Mouse (Mus musculus) bone marrow, adult 2 months (tissue): Measurements from ENCODE around the gene Gmcl1. TPM values are rescaled to one million over a fixed set of nuclear protein-coding genes. Genes with fewer than 3 reads are reported as not detected.

Experiments used
- H3K27ac ChIP-seq: fragments of 200-500 bp; 2 replicates; pipeline ENCODE4 v1.5.1; 2012; ENCODE audit warnings: low read depth, mild to moderate bottlenecking, control low read depth, inconsistent platforms, low read length; ENCODE audit not compliant: control insufficient read depth, poor library complexity, insufficient read depth
- H3K4me1 ChIP-seq: fragments of 200-500 bp; 2 replicates; pipeline ENCODE4 v1.6.1; 2011; ENCODE audit warnings: low read length; ENCODE audit not compliant: control insufficient read depth, insufficient read depth
- H3K4me3 ChIP-seq: fragments of 200-500 bp; replicated peaks from 2 replicates; pipeline ENCODE3; 2011; ENCODE audit warnings: mild to moderate bottlenecking, low read depth, low read length, control low read depth; ENCODE audit not compliant: control insufficient read depth
- CTCF ChIP-seq: fragments of 200-500 bp; IDR thresholded peaks from 2 replicates; pipeline ENCODE4 v1.5.1; 2011; ENCODE audit warnings: low read length, control low read depth; ENCODE audit not compliant: control insufficient read depth, insufficient read depth
- POLR2A ChIP-seq: fragments of 200-500 bp; IDR thresholded peaks from 2 replicates; pipeline ENCODE4 v1.6.1; 2011; ENCODE audit warnings: low read depth, mild to moderate bottlenecking, control low read depth, low read length, borderline replicate concordance; ENCODE audit not compliant: control insufficient read depth
- WGBS: fragments of 180-500 bp; shearing (Covaris S2); methylation state at CpG from one replicate; pipeline ENCODE4 v1.1.7; 2018; 5-methylcytosine and 5-hydroxymethylcytosine counted together
- polyA plus RNA-seq: library from polyadenylated mRNA; stranded (reverse); fragments of >200 nt; gene quantifications from 2 replicates; pipeline ENCODE4 v1.2.4, GENCODE M21; 2011; ENCODE audit warnings: low replicate concordance; ENCODE audit not compliant: missing spikeins, insufficient read depth, insufficient read length

Gmcl1 gene
- 5.0 and 7.3 TPM in 2 replicates for polyA plus RNA-seq

DNA sequence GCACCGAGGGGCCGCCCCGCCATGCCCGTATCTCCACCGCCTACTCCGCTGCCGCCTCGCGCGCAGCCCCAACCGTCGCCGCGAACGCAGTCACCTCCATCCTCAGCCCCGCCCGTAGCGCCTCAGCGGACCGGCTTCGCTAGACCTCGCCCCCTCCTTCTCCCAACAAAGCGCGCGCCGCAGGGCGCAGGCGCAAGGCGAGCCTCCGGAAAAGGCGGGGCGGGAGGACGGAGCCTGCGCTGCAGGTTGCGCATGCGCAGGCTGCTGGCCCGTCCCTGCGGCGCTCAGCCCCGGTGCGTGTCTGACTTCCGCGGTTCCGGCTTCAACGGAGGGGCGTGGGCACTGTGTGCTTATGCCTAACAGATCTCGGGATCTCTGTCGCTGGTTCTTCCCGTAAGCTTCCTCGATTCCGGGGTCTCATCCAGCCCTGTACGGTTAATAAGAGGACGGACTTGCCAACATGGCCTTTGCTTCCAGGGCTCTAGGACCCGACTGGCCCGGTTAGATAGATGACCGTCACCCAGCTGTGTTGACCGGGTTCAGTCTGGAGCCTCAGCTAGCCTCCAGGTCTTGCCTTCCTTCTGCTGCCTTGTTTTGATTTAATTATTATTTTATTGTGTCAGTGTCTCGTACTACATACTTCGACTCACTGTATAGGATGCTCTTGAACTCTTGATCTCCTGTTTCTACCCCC lies at the start of gene Gmcl1:
TSS of gene Gmcl1 (minus strand) at position 201 of the 694 bp plus-strand sequence.
- TF ChIP-seq POLR2A (peak; percentile 73; the same call in 1 of the 2 replicates), CTCF (no peak)
- Histone ChIP-seq H3K4me3 (peak within 1 kb of the TSS; percentile 85), H3K27ac (peak within 1 kb of the TSS; percentile 79), H3K4me1 (no peaks in the 10 kb centered on the region; the same call in 1 of the 2 replicates)
- WGBS = under 1% methylated on average over 58 of the region's 59 CpGs

DNA sequence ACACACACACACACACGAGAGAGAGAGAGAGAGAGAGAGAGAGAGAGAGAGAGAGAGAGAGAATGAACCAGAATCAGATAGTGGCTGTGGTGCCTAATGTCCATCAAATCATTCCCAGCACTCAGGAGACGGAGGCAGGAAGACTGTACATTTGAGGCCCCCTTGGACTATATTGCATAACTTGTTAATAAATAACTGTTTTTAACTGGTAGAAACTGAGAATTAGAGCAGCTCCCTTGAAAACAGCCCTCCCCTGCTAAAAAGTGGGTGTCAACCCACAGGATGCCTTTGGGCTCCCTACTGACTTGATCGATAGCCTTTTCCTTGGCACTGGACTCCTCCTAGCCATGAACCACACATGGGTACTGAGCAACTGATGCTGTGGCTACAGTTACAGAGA lies 49.2 kb upstream of the Gmcl1 start:
- Histone ChIP-seq H3K27ac (no peak overlapping the region), H3K4me3 (no peak overlapping the region), H3K4me1 (no peaks in the 10 kb centered on the region)
- WGBS = 74% methylated on average over 3 of the region's 3 CpGs
- TF ChIP-seq POLR2A (no peak), CTCF (no peak)

DNA sequence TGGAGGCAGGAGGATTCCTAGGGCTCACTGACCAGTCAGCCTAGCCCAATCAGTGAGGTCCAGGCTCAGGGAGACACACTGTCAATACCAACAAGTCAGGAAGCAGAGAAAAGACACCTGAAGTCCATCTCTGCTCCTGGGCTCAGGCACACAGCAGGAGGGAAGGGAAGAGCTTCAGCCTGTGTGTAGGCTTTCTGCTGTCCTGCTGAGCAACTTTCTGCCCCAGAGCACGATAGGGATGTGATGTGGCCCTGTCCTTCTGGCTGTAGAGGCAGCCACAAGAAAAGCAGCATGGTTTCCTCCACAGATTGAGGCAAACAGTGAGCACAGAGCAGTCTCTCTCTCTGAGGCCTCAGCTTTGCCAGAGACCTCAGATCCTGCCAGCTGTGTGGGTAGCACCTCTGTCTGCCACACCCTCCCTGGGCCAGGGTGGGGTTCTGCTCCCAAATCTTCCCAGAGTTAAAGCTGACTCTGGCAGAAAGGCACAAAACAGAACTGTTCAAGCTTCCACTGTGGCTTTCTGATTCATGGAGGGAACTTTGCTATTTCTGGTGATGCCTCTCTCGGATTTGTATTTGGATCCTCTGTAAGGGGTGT lies 48.3 kb upstream of the Gmcl1 start:
- H3K27ac ChIP-seq = no peak overlapping the region
- H3K4me1 ChIP-seq = no peaks in the 10 kb centered on the region
- TF ChIP-seq POLR2A = no peak
- TF ChIP-seq CTCF = no peak
- no peak overlapping the region for H3K4me3 ChIP-seq
- 69% methylated on average over 2 of the region's 2 CpGs for WGBS

DNA sequence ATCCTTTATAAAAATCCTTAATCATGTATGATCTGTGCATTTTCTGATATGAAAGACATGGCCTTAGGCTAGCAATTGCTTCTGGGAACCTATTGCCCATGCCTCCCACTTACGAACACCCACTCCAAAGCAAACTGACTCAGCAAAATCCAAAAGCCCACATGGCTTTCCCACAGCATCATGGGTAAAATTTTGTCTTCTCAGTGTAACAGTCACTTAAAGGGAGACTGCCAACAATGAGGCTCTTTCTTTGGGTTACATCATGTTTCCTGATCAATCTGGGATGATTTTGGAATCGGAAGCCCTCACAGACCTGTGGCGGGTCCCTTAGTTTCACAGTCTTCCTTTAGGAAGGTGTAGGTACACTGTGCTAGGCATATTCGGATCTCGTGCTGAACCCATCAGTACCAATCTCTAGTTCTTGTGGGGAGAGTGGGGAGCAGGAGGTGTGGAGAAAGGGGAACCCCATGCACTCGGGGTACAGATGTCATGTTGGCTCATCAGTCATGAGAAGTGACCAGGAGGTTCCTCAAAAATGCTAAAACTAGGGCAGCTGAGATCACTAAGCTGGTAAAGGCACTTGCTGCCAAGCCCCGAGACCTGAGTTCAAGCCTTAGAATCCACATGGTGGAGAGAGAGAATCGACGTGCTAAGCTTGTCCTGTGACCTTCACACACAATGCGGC lies 45.9 kb upstream of the Gmcl1 start:
- 57% methylated on average over 10 of the region's 10 CpGs for WGBS
- TF ChIP-seq POLR2A (no peak), CTCF (no peak)
- Histone ChIP-seq H3K4me1 (no peaks in the 10 kb centered on the region), H3K4me3 (no peak overlapping the region), H3K27ac (no peak overlapping the region)

DNA sequence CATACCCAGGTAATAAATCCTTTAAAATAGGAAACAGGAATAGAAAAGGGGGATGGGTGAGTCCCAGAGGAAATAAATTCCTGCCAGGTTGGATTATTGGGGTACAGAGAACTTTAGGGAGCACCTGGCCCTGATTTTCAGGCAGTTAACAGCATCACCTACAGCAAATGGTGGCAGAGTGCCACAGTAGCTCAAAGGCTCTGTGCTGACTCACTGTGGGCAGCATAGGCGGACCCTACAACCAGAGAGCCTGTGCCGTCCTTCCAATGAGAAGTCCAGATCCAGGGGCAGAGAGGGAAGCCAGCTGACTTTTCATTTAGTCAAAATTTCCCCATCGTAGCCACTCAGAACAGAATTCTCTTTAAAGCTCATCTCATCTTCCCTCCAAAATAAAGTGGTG lies 44.0 kb upstream of the Gmcl1 start:
- no peak overlapping the region for H3K4me3 ChIP-seq
- H3K4me1 ChIP-seq = no peaks in the 10 kb centered on the region; the same call in 1 of the 2 replicates
- no peak for TF ChIP-seq CTCF
- TF ChIP-seq POLR2A = no peak
- WGBS = 11% methylated on average over 3 of the region's 3 CpGs
- H3K27ac ChIP-seq = no peak overlapping the region

DNA sequence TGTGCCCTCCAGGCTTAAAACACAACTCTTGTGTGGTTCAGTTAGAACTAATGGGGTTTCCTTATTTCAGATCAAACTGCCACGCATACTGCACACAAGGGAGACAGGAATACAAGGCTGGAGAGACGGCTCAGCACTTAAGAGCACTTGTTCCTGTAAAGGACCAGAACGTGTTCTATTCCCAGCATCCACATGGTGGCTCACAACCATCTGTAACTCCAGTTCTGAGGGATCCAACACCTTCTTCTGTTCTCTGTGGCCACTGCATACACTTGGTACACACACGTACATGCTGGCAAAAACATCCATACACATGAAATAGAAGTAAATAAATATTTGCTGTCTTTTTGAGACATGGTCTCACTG lies 43.5 kb upstream of the Gmcl1 start:
- TF ChIP-seq CTCF (no peak), POLR2A (no peak)
- H3K4me1 ChIP-seq = no peaks in the 10 kb centered on the region; the same call in 1 of the 2 replicates
- no peak overlapping the region for H3K4me3 ChIP-seq
- H3K27ac ChIP-seq = no peak overlapping the region
- WGBS = 77% methylated on average over 4 of the region's 4 CpGs

DNA sequence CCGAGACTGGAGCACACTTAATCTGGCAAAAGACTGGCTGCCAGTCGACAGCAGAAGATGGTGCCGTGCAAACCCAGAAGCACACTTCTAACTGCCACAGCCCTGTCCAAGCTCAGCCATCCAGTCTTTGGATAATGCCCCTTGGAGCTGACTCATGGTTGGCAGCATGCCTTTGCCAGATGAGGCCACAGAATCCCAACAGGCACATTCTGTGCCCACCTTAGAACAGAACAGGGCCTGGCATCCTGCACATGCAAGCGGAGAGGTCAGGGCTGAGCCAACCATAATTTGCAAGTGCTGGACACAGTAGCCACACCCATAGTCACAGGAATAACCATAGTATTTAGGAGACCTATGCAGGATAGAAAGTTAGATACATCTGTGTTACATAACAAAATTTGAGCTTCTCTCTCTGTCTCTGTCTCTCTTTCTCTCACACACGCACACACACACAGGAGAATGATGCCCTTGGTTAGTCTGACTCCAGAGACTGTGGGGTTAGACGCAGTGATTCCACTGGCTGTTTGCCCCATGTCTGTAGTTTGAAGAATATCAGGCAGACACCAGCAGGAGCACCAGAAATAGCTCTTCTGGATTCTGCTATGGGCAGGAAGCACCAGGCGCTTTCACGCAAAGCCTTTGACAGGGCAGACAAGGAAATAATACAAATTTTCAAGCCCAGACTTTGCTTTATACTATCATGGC lies 43.0 kb upstream of the Gmcl1 start:
- Histone ChIP-seq H3K27ac (no peak overlapping the region), H3K4me1 (no peaks in the 10 kb centered on the region; the same call in 1 of the 2 replicates), H3K4me3 (no peak overlapping the region)
- WGBS = 84% methylated on average over 8 of the region's 8 CpGs
- TF ChIP-seq CTCF (no peak), POLR2A (no peak)

DNA sequence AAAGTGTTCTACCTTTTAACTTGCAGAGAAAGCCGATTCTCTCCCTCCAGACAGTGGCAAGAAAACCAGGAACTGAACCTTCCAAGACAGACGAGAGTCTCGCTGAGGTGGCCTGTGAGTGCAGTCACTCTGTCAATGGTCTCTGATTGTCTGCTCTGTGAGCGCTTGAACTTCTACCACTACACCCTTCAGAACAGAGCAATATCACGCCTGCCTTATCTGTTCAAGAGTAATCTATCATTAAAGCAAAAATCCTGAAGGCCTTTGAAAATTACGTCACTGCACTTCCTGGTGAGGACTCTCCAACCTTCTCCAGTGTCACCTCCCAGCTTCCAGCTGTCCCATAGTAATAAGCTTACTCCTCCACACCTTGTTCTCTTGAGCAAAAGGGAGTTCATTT lies 41.8 kb upstream of the Gmcl1 start:
- Histone ChIP-seq H3K27ac (no peak overlapping the region), H3K4me3 (no peak overlapping the region), H3K4me1 (no peaks in the 10 kb centered on the region; the same call in 1 of the 2 replicates)
- WGBS = 79% methylated on average over 6 of the region's 6 CpGs
- TF ChIP-seq CTCF (no peak), POLR2A (no peak)
